Mouse (Mus musculus): ENCODE measurements around the gene C2cd6. TPM values are rescaled to one million over a fixed set of nuclear protein-coding genes. Genes with fewer than 3 reads are reported as not detected.

C2cd6 gene
- total RNA-seq, 1 experiment from 2014 or later, result 0.86 TPM

Other genes with a start within 250 kb of the C2cd6 start
- gene Trak2, start 121.5 kb downstream of the C2cd6 start, total RNA-seq (2017), result 31.2 to 63.6 TPM (median 45.6 TPM) in 3 replicates
- 2.5 to 9.1 TPM (median 5.5 TPM) in 3 replicates for gene Stradb, start 121.4 kb downstream of the C2cd6 start, total RNA-seq (2017)
- 2.9 to 11.2 TPM (median 7.5 TPM) in 3 replicates for gene Tmem237, start 25.5 kb upstream of the C2cd6 start, total RNA-seq (2017)
- gene Mpp4, start 68.5 kb upstream of the C2cd6 start, total RNA-seq (2017), result 0.38 to 1.1 TPM in 2 of 3 replicates, not detected in the other
- gene Als2, start 142.3 kb upstream of the C2cd6 start, total RNA-seq (2017), result 10.4 to 16.2 TPM (median 12.3 TPM) in 3 replicates
- 0.21 TPM in 1 of 3 replicates, not detected in the others for gene Cdk15, start 162.0 kb upstream of the C2cd6 start, total RNA-seq (2017)